Mouse (Mus musculus) hindbrain, postnatal 0 days (tissue): ENCODE results near the gene Slc7a1. TPM values are rescaled to one million over a fixed set of nuclear protein-coding genes. Genes with fewer than 3 reads are reported as not detected.
A peak's percentile ranks its signal among the peaks of the same experiment; 100 is the strongest.

Experiments used
- ATAC-seq: fragments of 200-750 bp; cut with Nextera tagmentation; 2 replicates; pipeline ENCODE4 v1.8.0; 2017; ENCODE audit warnings: mild to moderate bottlenecking, moderate TSS enrichment, moderate library complexity
- DNase-seq: peaks from one replicate; pipeline ENCODE4 v3.0.0-alpha.2; 2015; ENCODE audit warnings: low spot score
- H3K27ac ChIP-seq: fragments of 300-500 bp; sonication (generic); 2 replicates; pipeline ENCODE4 v1.5.1; 2014; ENCODE audit warnings: mild to moderate bottlenecking
- H3K27me3 ChIP-seq: fragments of 300-500 bp; sonication (generic); 2 replicates; pipeline ENCODE4 v1.6.1; 2014; ENCODE audit warnings: low read length, mixed read lengths; ENCODE audit not compliant: insufficient read depth
- H3K36me3 ChIP-seq: fragments of 300-500 bp; sonication (generic); 2 replicates; pipeline ENCODE4 v1.6.1; 2014; ENCODE audit warnings: low read length, mixed read lengths; ENCODE audit not compliant: insufficient read depth
- H3K4me1 ChIP-seq: fragments of 300-500 bp; sonication (generic); 2 replicates; pipeline ENCODE4 v1.6.1; 2014; ENCODE audit warnings: antibody characterized with exemption, low read length, mixed read lengths; ENCODE audit not compliant: insufficient read depth
- H3K4me2 ChIP-seq: fragments of 300-500 bp; sonication (generic); 2 replicates; pipeline ENCODE4 v1.6.1; 2014; ENCODE audit warnings: low read depth, mild to moderate bottlenecking, low read length, moderate library complexity, mixed read lengths
- H3K4me3 ChIP-seq: fragments of 300-500 bp; sonication (generic); 2 replicates; pipeline ENCODE4 v1.5.1; 2014; ENCODE audit warnings: low read length
- H3K9ac ChIP-seq: fragments of 300-500 bp; sonication (generic); replicated peaks from 2 replicates; pipeline ENCODE4 v1.6.1; 2014; ENCODE audit warnings: mild to moderate bottlenecking, low read length, moderate library complexity, mixed read lengths
- H3K9me3 ChIP-seq: fragments of 300-500 bp; sonication (generic); 2 replicates; pipeline ENCODE4 v1.6.1; 2016; ENCODE audit warnings: low read length, mixed read lengths
- CTCF ChIP-seq: IDR thresholded peaks from 2 replicates; pipeline ENCODE4 v1.5.1; 2016; ENCODE audit warnings: antibody characterized with exemption, control low read depth, low read depth
- whole genome bisulfite sequencing: fragments of 180-500 bp; shearing (Covaris S2); extraction: QIAGEN DNeasy Blood & Tissue Kit; methylation state at CpG from one replicate; pipeline ENCODE4 v1.1.7; 2014; 5-methylcytosine and 5-hydroxymethylcytosine counted together
- polyA plus RNA-seq: library from polyadenylated mRNA; unstranded; fragments of >200 nt; fragmentation: Nextera tagmentation; extraction: Ambion mirVana; gene quantifications from 2 replicates; pipeline ENCODE4 v1.2.1, GENCODE M21; 2015
- total RNA-seq: library from RNA; depleted of rRNA; stranded (reverse); fragments of >200 nt; gene quantifications from 2 replicates; pipeline ENCODE4 v1.2.3, GENCODE M21; 2014

Gene Slc7a1
- total and polyA plus RNA-seq, 2 experiments from 2014 or later = 42.3 to 58.5 TPM

DNA sequence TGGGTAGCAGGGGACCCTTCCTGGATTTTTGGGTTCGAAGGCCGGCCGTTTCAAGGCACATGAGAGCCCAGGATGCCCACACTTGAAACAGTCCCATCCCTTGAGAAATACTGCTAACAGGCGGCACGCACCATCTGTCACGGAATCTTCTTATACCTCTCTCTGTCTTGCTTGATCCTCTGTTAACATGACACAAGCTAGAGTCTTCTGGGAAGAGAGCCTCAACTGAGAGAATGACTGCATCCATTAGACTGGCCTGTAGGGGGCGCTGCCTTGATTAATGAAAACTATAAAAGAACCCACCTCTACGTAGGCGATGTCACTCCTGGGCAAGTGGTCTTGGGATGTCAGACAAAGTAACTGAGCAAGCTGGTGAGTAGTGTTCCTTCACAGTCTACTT is 13.2 kb downstream of the Slc7a1 start:
- peak; percentile 45 for TF ChIP-seq CTCF
- no peak overlapping the region for H3K9ac ChIP-seq
- H3K4me1 ChIP-seq = peaks cover 7% of the 10 kb centered on the region; the same call in 1 of the 2 replicates
- H3K27me3 ChIP-seq = no peaks in the 10 kb centered on the region
- H3K36me3 ChIP-seq = no peaks in the 10 kb centered on the region
- no peaks in the 10 kb centered on the region for H3K9me3 ChIP-seq
- ATAC-seq (no peak), DNase-seq (no peak)
- no peak overlapping the region for H3K4me3 ChIP-seq
- H3K27ac ChIP-seq = no peak overlapping the region
- H3K4me2 ChIP-seq = no peak overlapping the region
- 75% methylated on average over 9 of the region's 9 CpGs for WGBS

DNA sequence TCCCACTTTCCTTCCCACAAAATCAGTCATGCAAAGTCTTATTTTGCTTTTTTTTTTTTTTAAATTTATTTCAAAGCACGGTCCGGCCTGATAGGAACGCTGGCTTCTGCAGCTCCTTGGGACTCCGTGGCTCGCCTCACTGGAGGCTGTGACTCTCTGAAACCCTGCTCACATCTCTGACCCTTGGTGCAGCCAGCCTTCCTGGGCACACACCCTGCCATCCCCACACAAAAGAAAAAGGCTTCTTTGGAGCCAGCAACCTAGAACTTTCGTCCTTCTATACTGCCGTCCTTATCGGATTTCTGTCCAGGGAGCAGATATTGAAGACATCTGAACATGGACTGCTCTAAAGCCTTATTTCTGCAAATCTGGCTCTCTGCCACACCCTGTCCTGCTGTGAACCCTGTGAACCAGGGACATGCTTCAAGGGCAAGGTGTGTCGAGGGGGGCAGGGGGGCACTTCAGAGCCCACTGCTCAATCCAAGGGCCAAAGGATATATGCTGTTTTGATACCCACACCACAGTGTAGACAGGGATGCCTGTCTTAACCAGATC is 15.1 kb downstream of the Slc7a1 start:
- H3K36me3 ChIP-seq = no peaks in the 10 kb centered on the region
- H3K9me3 ChIP-seq = no peaks in the 10 kb centered on the region
- ATAC-seq = peak; percentile 33; the same call in 1 of the 2 replicates
- peaks cover 7% of the 10 kb centered on the region; the same call in 1 of the 2 replicates for H3K4me1 ChIP-seq
- no peak overlapping the region for H3K9ac ChIP-seq
- TF ChIP-seq CTCF = no peak
- H3K27ac ChIP-seq = peak overlapping the region; percentile 51; the same call in 1 of the 2 replicates
- H3K27me3 ChIP-seq = no peaks in the 10 kb centered on the region
- no peak for DNase-seq
- WGBS = 51% methylated on average over 9 of the region's 9 CpGs
- no peak overlapping the region for H3K4me3 ChIP-seq
- H3K4me2 ChIP-seq = no peak overlapping the region

DNA sequence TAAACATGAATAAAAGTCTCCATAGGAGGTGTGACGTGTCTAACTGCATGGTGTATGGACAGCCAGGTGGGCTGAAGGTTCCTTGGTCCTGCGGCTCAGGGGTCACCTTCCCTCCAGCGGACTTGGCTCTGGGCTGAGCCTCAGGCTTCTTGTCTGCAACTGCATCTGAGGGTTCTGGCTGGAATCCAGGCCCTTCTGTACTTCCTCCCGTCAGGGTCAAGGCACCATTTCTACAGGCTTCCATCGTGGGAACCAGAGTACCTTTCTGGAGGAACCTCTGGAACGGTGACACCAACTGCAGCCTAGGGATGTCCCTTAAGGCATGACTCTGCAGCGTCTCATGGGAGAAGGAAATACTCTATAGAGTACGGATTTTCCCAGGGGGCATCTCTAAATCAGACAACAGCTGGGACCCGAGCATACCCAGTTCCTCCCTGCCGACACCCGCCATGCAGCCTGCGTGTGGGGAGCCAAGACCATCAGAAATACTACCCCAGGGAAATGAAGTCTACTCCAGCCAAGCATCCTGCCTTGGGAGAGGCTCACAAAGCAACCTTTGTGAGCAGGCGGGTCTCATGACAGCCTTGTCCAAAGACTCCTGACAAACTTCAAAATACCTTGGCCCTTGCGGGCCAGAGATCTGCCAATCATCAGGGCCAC is 15.7 kb downstream of the Slc7a1 start:
- no peak for TF ChIP-seq CTCF
- H3K27ac ChIP-seq = no peak overlapping the region
- no peaks in the 10 kb centered on the region for H3K36me3 ChIP-seq
- H3K27me3 ChIP-seq = no peaks in the 10 kb centered on the region
- DNase-seq = peak; percentile 58
- H3K4me1 ChIP-seq = peaks cover 7% of the 10 kb centered on the region; the same call in 1 of the 2 replicates
- H3K4me2 ChIP-seq = no peak overlapping the region
- no peak overlapping the region for H3K4me3 ChIP-seq
- no peak overlapping the region for H3K9ac ChIP-seq
- WGBS = 40% methylated on average over 14 of the region's 14 CpGs
- ATAC-seq = peak; percentile 59
- H3K9me3 ChIP-seq = no peaks in the 10 kb centered on the region

DNA sequence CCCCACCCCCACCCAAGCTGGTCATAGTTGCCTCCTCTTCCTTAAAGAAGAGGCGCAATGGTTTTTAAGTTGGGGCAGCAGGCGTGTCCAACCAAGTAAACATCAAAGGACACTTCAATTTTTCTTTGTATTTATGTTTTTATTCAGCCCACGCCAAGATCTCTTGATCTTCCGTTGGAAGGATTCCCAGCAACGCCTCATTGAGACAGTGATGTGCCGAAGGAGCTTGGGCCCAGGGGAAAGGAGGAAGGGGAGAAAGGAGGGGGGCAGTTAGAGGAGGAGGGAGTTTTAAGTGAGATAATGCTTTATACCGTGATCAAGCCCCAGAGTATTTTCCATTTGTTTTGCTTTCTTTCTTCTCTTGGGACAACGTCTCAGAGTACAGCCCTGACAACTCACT is 18.6 kb downstream of the Slc7a1 start:
- H3K9ac ChIP-seq = no peak overlapping the region
- ATAC-seq (no peak), DNase-seq (no peak)
- no peak for TF ChIP-seq CTCF
- no peak overlapping the region for H3K4me3 ChIP-seq
- no peak overlapping the region for H3K27ac ChIP-seq
- H3K4me2 ChIP-seq = no peak overlapping the region
- peaks cover 7% of the 10 kb centered on the region; the same call in 1 of the 2 replicates for H3K4me1 ChIP-seq
- no peaks in the 10 kb centered on the region for H3K9me3 ChIP-seq
- H3K27me3 ChIP-seq = no peaks in the 10 kb centered on the region
- H3K36me3 ChIP-seq = no peaks in the 10 kb centered on the region
- 43% methylated on average over 8 of the region's 8 CpGs for WGBS

DNA sequence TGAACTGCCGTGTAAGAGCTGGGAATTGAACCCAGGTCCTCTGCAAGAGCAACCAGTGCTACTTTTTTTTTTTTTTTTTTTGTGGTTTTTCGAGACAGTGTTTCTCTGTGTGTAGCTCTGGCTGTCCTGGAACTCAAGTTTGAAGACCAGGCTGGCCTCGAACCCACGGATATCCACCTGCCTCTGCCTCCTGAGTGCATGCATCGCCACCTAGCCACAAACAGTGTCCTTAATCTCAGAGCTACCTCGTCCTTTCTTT is 19.5 kb downstream of the Slc7a1 start:
- Histone ChIP-seq H3K27me3 (no peaks in the 10 kb centered on the region), H3K9ac (no peak overlapping the region), H3K27ac (no peak overlapping the region), H3K4me2 (no peak overlapping the region), H3K4me1 (peaks cover 7% of the 10 kb centered on the region; the same call in 1 of the 2 replicates), H3K4me3 (no peak overlapping the region), H3K36me3 (no peaks in the 10 kb centered on the region), H3K9me3 (no peaks in the 10 kb centered on the region)
- TF ChIP-seq CTCF = no peak; the same call in 1 of the 2 replicates
- ATAC-seq = no peak
- no peak for DNase-seq
- 96% methylated on average over 6 of the region's 6 CpGs for WGBS

DNA sequence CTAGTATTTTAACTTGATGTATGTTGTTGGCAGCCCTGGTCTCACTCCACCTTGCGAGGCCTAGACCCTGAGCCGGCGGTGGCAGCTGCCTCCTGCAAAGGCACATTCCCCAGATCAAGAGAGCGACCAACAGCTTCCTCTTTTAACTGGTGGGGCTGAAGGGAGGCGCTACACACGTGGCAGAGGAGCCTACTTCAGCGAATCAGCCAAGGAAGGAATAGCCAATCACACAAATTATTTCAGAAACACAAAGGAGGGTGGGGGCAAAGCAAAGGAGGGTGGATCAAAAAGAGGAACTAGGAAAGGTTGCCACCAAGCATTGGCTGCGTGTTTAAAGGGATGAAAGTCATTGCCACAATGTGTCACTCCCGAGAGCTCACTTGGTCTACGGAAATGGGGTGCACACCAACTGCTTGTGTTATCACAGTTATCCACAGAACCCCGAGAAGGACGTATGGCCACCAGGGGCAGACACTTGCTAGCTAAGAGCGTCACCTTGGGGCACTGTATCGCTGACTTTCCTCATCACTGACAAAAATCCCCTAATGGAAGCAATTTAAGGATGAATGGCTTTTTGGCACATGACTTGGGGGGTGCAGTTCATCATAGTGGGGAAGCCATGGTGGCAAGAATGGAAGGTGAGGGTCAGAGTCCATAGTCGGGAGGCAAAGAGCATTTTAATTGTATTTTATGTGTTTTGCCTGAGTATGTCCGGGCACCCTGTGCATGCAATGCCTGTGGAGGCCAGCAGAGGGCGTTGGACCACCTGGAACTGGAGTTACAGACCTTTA is 20.1 kb downstream of the Slc7a1 start:
- no peaks in the 10 kb centered on the region for H3K27me3 ChIP-seq
- no peak for ATAC-seq

More for the DNA sequence above, 20.1 kb downstream of the Slc7a1 start:
- H3K4me2 ChIP-seq = no peak overlapping the region
- H3K27ac ChIP-seq = no peak overlapping the region
- H3K9me3 ChIP-seq = no peaks in the 10 kb centered on the region
- H3K36me3 ChIP-seq = no peaks in the 10 kb centered on the region
- 88% methylated on average over 17 of the region's 17 CpGs for WGBS
- peaks cover 3% of the 10 kb centered on the region; the same call in 1 of the 2 replicates for H3K4me1 ChIP-seq
- DNase-seq = no peak
- no peak overlapping the region for H3K9ac ChIP-seq
- no peak overlapping the region for H3K4me3 ChIP-seq
- TF ChIP-seq CTCF = peak; percentile 44; the same call in 1 of the 2 replicates
